9 mouse cellular contexts compared by ENCODE assay signal in the genomic region with DNA sequence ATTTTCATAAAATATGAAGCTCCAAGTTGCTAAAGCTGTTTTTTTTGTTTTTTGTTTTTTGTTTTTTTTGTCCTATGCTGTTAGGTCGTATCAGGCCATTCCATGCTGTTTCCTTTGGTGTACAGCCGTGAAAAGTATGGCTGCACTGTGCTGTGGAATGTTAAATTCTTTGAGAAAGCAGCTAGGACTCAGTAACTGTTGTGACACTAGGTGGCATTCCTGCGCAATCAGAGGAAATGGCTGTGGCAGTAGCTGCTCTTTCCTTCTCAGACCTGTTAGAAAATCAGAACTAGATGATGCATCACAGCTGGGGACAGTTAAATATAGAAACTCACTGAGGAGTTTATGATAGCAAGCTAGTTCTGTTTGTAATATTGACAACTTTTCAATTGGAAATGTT.
DNase-seq lines count a peak whose midpoint lies in the region; ATAC-seq and TF ChIP-seq lines count a peak whose summit lies in the region.
"Had no signal": no experiment of that assay in that cellular context is flagged by ENCODE, and none has a peak within 500 bp of the region (broad histone marks: within the 10 kb centered on the region; RNA-seq: fewer than 3 reads in every experiment).

No protein-coding gene starts in this region.

- H3K27ac ChIP-seq in intestine, postnatal 0 days (ENCODE audit: low read depth, low read length) = no peak overlapping the region
- H3K27ac ChIP-seq in intestine, embryonic 16.5 days (ENCODE audit: low read length) = no peak overlapping the region
- no peak overlapping the region for H3K27ac ChIP-seq in midbrain, postnatal 0 days (ENCODE audit: low read depth, low read length)
- H3K27ac ChIP-seq: macrophage had no signal

- H3K9me3 ChIP-seq in intestine, postnatal 0 days (ENCODE audit: control insufficient read depth) = no peaks in the 10 kb centered on the region
- no peaks in the 10 kb centered on the region for H3K9me3 ChIP-seq in intestine, embryonic 16.5 days (ENCODE audit: control insufficient read depth, low read length)
- H3K9me3 ChIP-seq in midbrain, postnatal 0 days (ENCODE audit: low read length) = no peaks in the 10 kb centered on the region

- H3K36me3 ChIP-seq in intestine, postnatal 0 days (ENCODE audit: control insufficient read depth, insufficient read depth) = no peaks in the 10 kb centered on the region
- H3K36me3 ChIP-seq in intestine, embryonic 16.5 days (ENCODE audit: control insufficient read depth, insufficient read depth, low read length) = no peaks in the 10 kb centered on the region
- H3K36me3 ChIP-seq in midbrain, postnatal 0 days (ENCODE audit: insufficient read depth, low read length) = no peaks in the 10 kb centered on the region

- no peaks in the 10 kb centered on the region for H3K4me1 ChIP-seq in intestine, postnatal 0 days (replicated peaks; ENCODE audit: control insufficient read depth, insufficient read depth, low read length)
- no peaks in the 10 kb centered on the region for H3K4me1 ChIP-seq in intestine, embryonic 16.5 days (ENCODE audit: control insufficient read depth, insufficient read depth, low read length)
- H3K4me1 ChIP-seq in midbrain, postnatal 0 days (ENCODE audit: insufficient read depth, low read length) = no peaks in the 10 kb centered on the region

- H3K27me3 ChIP-seq in intestine, postnatal 0 days (replicated peaks; ENCODE audit: control insufficient read depth, insufficient read depth, low read length) = no peaks in the 10 kb centered on the region
- no peaks in the 10 kb centered on the region for H3K27me3 ChIP-seq in intestine, embryonic 16.5 days (replicated peaks; ENCODE audit: control insufficient read depth, insufficient read depth, low read length)
- H3K27me3 ChIP-seq in midbrain, postnatal 0 days (ENCODE audit: insufficient read depth, low read length) = no peaks in the 10 kb centered on the region

- H3K4me3 ChIP-seq in intestine, postnatal 0 days (ENCODE audit: low read depth, low read length) = no peak overlapping the region
- no peak overlapping the region for H3K4me3 ChIP-seq in intestine, embryonic 16.5 days (ENCODE audit: low read length)
- H3K4me3 ChIP-seq in midbrain, postnatal 0 days (ENCODE audit: low read depth, low read length) = no peak overlapping the region

- 31% methylated on average over 3 of the region's 3 CpGs for WGBS in intestine, postnatal 0 days
- 26% methylated on average over 3 of the region's 3 CpGs for WGBS in intestine, embryonic 16.5 days
- 30% methylated on average over 3 of the region's 3 CpGs for whole genome bisulfite sequencing in midbrain, postnatal 0 days

- H3K4me2 ChIP-seq in intestine, postnatal 0 days (replicated peaks; ENCODE audit: low read depth) = no peak overlapping the region
- H3K4me2 ChIP-seq in intestine, embryonic 16.5 days (ENCODE audit: low read depth, low read length) = no peak overlapping the region
- H3K4me2 ChIP-seq in midbrain, postnatal 0 days (ENCODE audit: low read depth, low read length, poor library complexity, severe bottlenecking) = no peak overlapping the region

- H3K9ac ChIP-seq in intestine, postnatal 0 days (ENCODE audit: low read depth, low read length) = no peak overlapping the region
- no peak overlapping the region for H3K9ac ChIP-seq in intestine, embryonic 16.5 days (ENCODE audit: low read depth, low read length)
- H3K9ac ChIP-seq in midbrain, postnatal 0 days (replicated peaks; ENCODE audit: low read length, poor library complexity, severe bottlenecking) = no peak overlapping the region

- intact Hi-C loops in heart, postnatal 25 days (cut with DNase I) = no loop called here

- DNase-seq in WW6 (ENCODE audit: low read depth, low spot score) = peak; percentile 5
- DNase-seq in frontal cortex, postnatal 36 days (ENCODE audit: low spot score in 2 of 2) = peak; percentile 8 to 66
- peak; percentile 83 for DNase-seq in midbrain, postnatal 0 days (ENCODE audit: low spot score)
- DNase-seq in ovary, postnatal 36 days (ENCODE audit: low spot score) = no peak
- no peak for DNase-seq in heart, postnatal 25 days (ENCODE audit: low spot score)
- DNase-seq in heart, adult 11 months = no peak

- no peak for ATAC-seq in intestine, postnatal 0 days
- no peak for ATAC-seq in intestine, embryonic 16.5 days
- ATAC-seq in midbrain, postnatal 0 days (ENCODE audit: low FRiP score) = 0 out of 2 replicates have a peak, but pooled peaks have one; percentile 54

- peak; percentile 44 for TF ChIP-seq CTCF in intestine, postnatal 0 days (IDR thresholded peaks at IDR 0.05; ENCODE audit: low read depth)
- peak; percentile 83 for TF ChIP-seq CTCF in midbrain, postnatal 0 days (IDR thresholded peaks at IDR 0.05)

Comparison
In these comparisons a context has a peak if more than half of its experiments do, and no peak if none do; other contexts are left out.
1. DNase-seq: peak in WW6 (single experiment), frontal cortex, postnatal 36 days (2 of 2) and midbrain, postnatal 0 days (single experiment); none in ovary, postnatal 36 days (single experiment), heart, postnatal 25 days (single experiment) and heart, adult 11 months (single experiment).